Mouse (Mus musculus): Measurements from ENCODE around the gene Cwc25. TPM values are rescaled to one million over a fixed set of nuclear protein-coding genes. Genes with fewer than 3 reads are reported as not detected.
"Not testable (repeated sequence)": the region's sequence is repeated elsewhere in the genome, so short reads cannot be mapped to it uniquely, and the experiment has no call there.

Gene Cwc25
- polyA plus RNA-seq, 1 experiment from 2014 or later = 18.0 TPM

GRCm38 (mm10) chr11:97739155-97739554 is 27.2 kb downstream of the Cwc25 start:
- Histone ChIP-seq H3K4me1 (peaks cover 43% of the 10 kb centered on the region), H3K27me3 (no peaks in the 10 kb centered on the region), H3K4me3 (no peak overlapping the region), H3K4me2 (replicated peaks) (no peak overlapping the region), H3K9me3 (no peaks in the 10 kb centered on the region), H3K27ac (replicated peaks) (no peak overlapping the region), H3K36me3 (no peaks in the 10 kb centered on the region), H3K9ac (replicated peaks) (no peak overlapping the region)
- 89% methylated on average over 3 of the region's 3 CpGs for WGBS
- no peak for ATAC-seq (replicated peaks)

- H3K4me2 ChIP-seq (replicated peaks) = no peak overlapping the region
- no peak for ATAC-seq (replicated peaks)
- no peak overlapping the region for H3K4me3 ChIP-seq
- H3K27me3 ChIP-seq = no peaks in the 10 kb centered on the region
- no peak overlapping the region for H3K27ac ChIP-seq (replicated peaks)
- no peaks in the 10 kb centered on the region for H3K36me3 ChIP-seq
- WGBS = 69% methylated on average over 6 of the region's 6 CpGs
- peaks cover 41% of the 10 kb centered on the region for H3K4me1 ChIP-seq
- no peak overlapping the region for H3K9ac ChIP-seq (replicated peaks)
- H3K9me3 ChIP-seq = no peaks in the 10 kb centered on the region
Observed at GRCm38 (mm10) chr11:97738703-97739102, 27.7 kb downstream of the Cwc25 start.

GRCm38 (mm10) chr11:97737600-97737999 is 28.8 kb downstream of the Cwc25 start:
- no peak overlapping the region for H3K4me2 ChIP-seq (replicated peaks)
- peak overlapping the region; percentile 9; the same call in 1 of the 2 replicates for H3K27ac ChIP-seq (replicated peaks)
- peaks cover 30% of the 10 kb centered on the region for H3K4me1 ChIP-seq
- no peaks in the 10 kb centered on the region for H3K36me3 ChIP-seq
- no peak for ATAC-seq (replicated peaks)
- H3K9ac ChIP-seq (replicated peaks) = no peak overlapping the region
- 51% methylated on average over 4 of the region's 4 CpGs for WGBS
- H3K9me3 ChIP-seq = no peaks in the 10 kb centered on the region
- no peak overlapping the region for H3K4me3 ChIP-seq
- H3K27me3 ChIP-seq = no peaks in the 10 kb centered on the region

- Histone ChIP-seq H3K9ac (replicated peaks) (no peak overlapping the region), H3K4me3 (no peak overlapping the region), H3K27ac (replicated peaks) (no peak overlapping the region), H3K36me3 (peaks cover 7% of the 10 kb centered on the region; the same call in 1 of the 2 replicates), H3K27me3 (no peaks in the 10 kb centered on the region), H3K9me3 (no peaks in the 10 kb centered on the region), H3K4me2 (replicated peaks) (no peak overlapping the region), H3K4me1 (peaks cover 22% of the 10 kb centered on the region)
- 92% methylated on average over 5 of the region's 5 CpGs for WGBS
- ATAC-seq (replicated peaks) = no peak
Observed at GRCm38 (mm10) chr11:97736645-97737044, 29.7 kb downstream of the Cwc25 start.

- not testable (repeated sequence) for ATAC-seq (replicated peaks); H3K27ac ChIP-seq (replicated peaks); H3K4me2 ChIP-seq (replicated peaks); H3K9ac ChIP-seq (replicated peaks); H3K27me3 ChIP-seq; H3K4me1 ChIP-seq; H3K9me3 ChIP-seq; H3K4me3 ChIP-seq
- 88% methylated on average over 5 of the region's 5 CpGs for WGBS
- peaks cover 22% of the 10 kb centered on the region; the same call in 1 of the 2 replicates for H3K36me3 ChIP-seq
Observed at GRCm38 (mm10) chr11:97734810-97735209, 31.5 kb downstream of the Cwc25 start.

- Histone ChIP-seq H3K4me3 (no peak overlapping the region), H3K9ac (replicated peaks) (no peak overlapping the region), H3K27me3 (no peaks in the 10 kb centered on the region), H3K36me3 (peaks cover 30% of the 10 kb centered on the region; the same call in 1 of the 2 replicates), H3K27ac (replicated peaks) (no peak overlapping the region), H3K4me1 (peaks cover 8% of the 10 kb centered on the region), H3K4me2 (replicated peaks) (no peak overlapping the region), H3K9me3 (no peaks in the 10 kb centered on the region)
- 39% methylated on average over 10 of the region's 10 CpGs for WGBS
- ATAC-seq (replicated peaks) = no peak
Observed at GRCm38 (mm10) chr11:97733689-97734088, 32.7 kb downstream of the Cwc25 start.

GRCm38 (mm10) chr11:97728730-97729129 is 37.6 kb downstream of the Cwc25 start:
- H3K27ac ChIP-seq (replicated peaks) = no peak overlapping the region

GRCm38 (mm10) chr11:97728311-97728710 is 38.0 kb downstream of the Cwc25 start:
- ATAC-seq (replicated peaks) = no peak
- Histone ChIP-seq H3K27me3 (no peaks in the 10 kb centered on the region), H3K27ac (replicated peaks) (no peak overlapping the region), H3K9me3 (no peaks in the 10 kb centered on the region), H3K9ac (replicated peaks) (no peak overlapping the region), H3K36me3 (peaks cover 80% of the 10 kb centered on the region), H3K4me1 (no peaks in the 10 kb centered on the region), H3K4me3 (no peak overlapping the region), H3K4me2 (replicated peaks) (no peak overlapping the region)
- WGBS = 84% methylated on average over 7 of the region's 7 CpGs

More at GRCm38 (mm10) chr11:97728730-97729129, 37.6 kb downstream of the Cwc25 start:
- peaks cover 76% of the 10 kb centered on the region for H3K36me3 ChIP-seq
- H3K9me3 ChIP-seq = no peaks in the 10 kb centered on the region
- H3K4me3 ChIP-seq = no peak overlapping the region
- no peaks in the 10 kb centered on the region for H3K27me3 ChIP-seq
- H3K9ac ChIP-seq (replicated peaks) = no peak overlapping the region
- no peak for ATAC-seq (replicated peaks)
- no peak overlapping the region for H3K4me2 ChIP-seq (replicated peaks)
- WGBS = 91% methylated on average over 7 of the region's 7 CpGs
- H3K4me1 ChIP-seq = no peaks in the 10 kb centered on the region

GRCm38 (mm10) chr11:97723709-97724108 is 42.6 kb downstream of the Cwc25 start:
- Histone ChIP-seq H3K4me3 (no peak overlapping the region), H3K27me3 (no peaks in the 10 kb centered on the region), H3K4me2 (replicated peaks) (no peak overlapping the region), H3K36me3 (peaks cover 90% of the 10 kb centered on the region), H3K9ac (replicated peaks) (no peak overlapping the region), H3K27ac (replicated peaks) (no peak overlapping the region), H3K9me3 (no peaks in the 10 kb centered on the region), H3K4me1 (no peaks in the 10 kb centered on the region)
- no peak for ATAC-seq (replicated peaks)
- 84% methylated on average over 7 of the region's 7 CpGs for WGBS

- peaks cover 84% of the 10 kb centered on the region for H3K36me3 ChIP-seq
- H3K4me3 ChIP-seq = no peak overlapping the region
- no peaks in the 10 kb centered on the region for H3K4me1 ChIP-seq
- H3K27me3 ChIP-seq = no peaks in the 10 kb centered on the region
- whole genome bisulfite sequencing = 98% methylated on average over 4 of the region's 4 CpGs
- H3K4me2 ChIP-seq (replicated peaks) = no peak overlapping the region
- H3K27ac ChIP-seq (replicated peaks) = no peak overlapping the region
- H3K9ac ChIP-seq (replicated peaks) = no peak overlapping the region
- no peaks in the 10 kb centered on the region for H3K9me3 ChIP-seq
- no peak for ATAC-seq (replicated peaks)
Observed at GRCm38 (mm10) chr11:97721338-97721737, 45.0 kb downstream of the Cwc25 start.

GRCm38 (mm10) chr11:97719041-97719440 is 47.3 kb downstream of the Cwc25 start:
- ATAC-seq (replicated peaks) = no peak
- H3K4me1 ChIP-seq = no peaks in the 10 kb centered on the region
- peaks cover 64% of the 10 kb centered on the region for H3K36me3 ChIP-seq
- no peak overlapping the region for H3K4me2 ChIP-seq (replicated peaks)
- no peak overlapping the region for H3K9ac ChIP-seq (replicated peaks)
- WGBS = 91% methylated on average over 4 of the region's 4 CpGs
- H3K9me3 ChIP-seq = no peaks in the 10 kb centered on the region
- no peaks in the 10 kb centered on the region for H3K27me3 ChIP-seq
- H3K27ac ChIP-seq (replicated peaks) = no peak overlapping the region
- H3K4me3 ChIP-seq = no peak overlapping the region

- ATAC-seq (replicated peaks) = no peak
- Histone ChIP-seq H3K9me3 (no peaks in the 10 kb centered on the region), H3K4me2 (replicated peaks) (no peak overlapping the region), H3K27ac (replicated peaks) (no peak overlapping the region), H3K4me3 (no peak overlapping the region), H3K27me3 (no peaks in the 10 kb centered on the region), H3K36me3 (peaks cover 64% of the 10 kb centered on the region), H3K4me1 (no peaks in the 10 kb centered on the region), H3K9ac (replicated peaks) (no peak overlapping the region)
- WGBS = 86% methylated on average over 15 of the region's 15 CpGs
Observed at GRCm38 (mm10) chr11:97718281-97718860, 48.0 kb downstream of the Cwc25 start.

Measured in forebrain, embryonic 15.5 days (tissue).